Mouse (Mus musculus) bone marrow macrophage, adult 2 months (primary cell): ENCODE results near the gene 1700008O03Rik.

ENCODE experiments used
- CTCF ChIP-seq: IDR thresholded peaks from 2 replicates; pipeline ENCODE4 v1.5.1; 2012; ENCODE audit warnings: low read depth, mild to moderate bottlenecking, low read length, moderate library complexity
- POLR2A ChIP-seq: IDR thresholded peaks from 2 replicates; pipeline ENCODE4 v1.6.1; 2012; ENCODE audit warnings: mild to moderate bottlenecking, low read depth, low read length, borderline replicate concordance

DNA sequence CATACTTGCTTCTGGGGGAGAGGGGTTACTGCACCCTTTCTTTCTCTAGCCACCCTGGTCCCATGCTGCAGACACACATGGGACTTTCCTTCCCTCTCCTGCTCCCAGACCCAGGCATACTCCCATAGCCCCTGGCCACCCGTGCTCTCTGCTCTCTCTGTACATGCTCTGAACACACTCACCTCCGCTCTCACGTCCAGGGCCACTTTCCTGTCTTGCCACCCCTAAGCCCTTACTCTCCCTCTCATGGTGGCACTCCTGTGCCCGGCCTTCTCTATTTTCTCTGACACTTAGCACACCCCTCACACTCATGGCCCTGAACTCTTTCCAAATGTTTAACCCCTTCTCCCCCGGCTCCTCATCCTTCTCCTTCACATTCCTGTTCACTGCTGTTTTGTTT lies 27.6 kb downstream of the 1700008O03Rik start:
- TF ChIP-seq POLR2A (no peak), CTCF (no peak)
